Mouse (Mus musculus) erythroblast, embryonic 14.5 days (primary cell): ENCODE data around the gene Apeh. TPM values are rescaled to one million over a fixed set of nuclear protein-coding genes. Genes with fewer than 3 reads are reported as not detected.

Experiments used
- H3K27me3 ChIP-seq: 2 replicates; pipeline ENCODE4 v1.6.1; 2012; ENCODE audit warnings: inconsistent platforms; ENCODE audit not compliant: control insufficient read depth
- H3K36me3 ChIP-seq: 2 replicates; pipeline ENCODE4 v1.6.1; 2012; ENCODE audit warnings: mild to moderate bottlenecking, inconsistent platforms; ENCODE audit not compliant: control insufficient read depth
- H3K4me1 ChIP-seq: 2 replicates; pipeline ENCODE4 v1.6.1; 2012; ENCODE audit warnings: inconsistent platforms; ENCODE audit not compliant: control insufficient read depth
- H3K4me3 ChIP-seq: replicated peaks from 2 replicates; pipeline ENCODE3; 2012; ENCODE audit warnings: moderate library complexity, mild to moderate bottlenecking, inconsistent platforms
- H3K9me3 ChIP-seq: 2 replicates; pipeline ENCODE4 v1.6.1; 2012; ENCODE audit warnings: low read length, inconsistent platforms, mixed read lengths; ENCODE audit not compliant: control insufficient read depth
- GATA1 ChIP-seq: IDR thresholded peaks from 2 replicates; pipeline ENCODE4 v1.6.1; 2012; ENCODE audit warnings: low read length, inconsistent platforms, mixed read lengths
- TAL1 ChIP-seq: IDR thresholded peaks from 3 replicates; pipeline ENCODE4 v1.6.1; 2012; ENCODE audit warnings: low read length, inconsistent platforms, mixed read lengths
- polyA plus RNA-seq: library from polyadenylated mRNA; stranded (reverse); fragments of >175 nt; gene quantifications from 2 replicates; pipeline ENCODE4 v1.2.3, GENCODE M21; 2012

The Apeh gene
- polyA plus RNA-seq, 1 experiment = 47.5 TPM

GRCm38 (mm10) chr9:108049561-108050251 lies 44.7 kb downstream of the Apeh start:
- peak overlapping the region; percentile 73 for H3K4me3 ChIP-seq
- peaks cover 89% of the 10 kb centered on the region for H3K4me1 ChIP-seq
- TF ChIP-seq TAL1 (no peak), GATA1 (no peak)
- no peaks in the 10 kb centered on the region for H3K27me3 ChIP-seq
- H3K36me3 ChIP-seq = peaks cover 86% of the 10 kb centered on the region
- H3K9me3 ChIP-seq = no peaks in the 10 kb centered on the region

- TF ChIP-seq TAL1 (no peak), GATA1 (no peak)
- Histone ChIP-seq H3K4me1 (peaks cover 85% of the 10 kb centered on the region), H3K36me3 (peaks cover 84% of the 10 kb centered on the region), H3K9me3 (no peaks in the 10 kb centered on the region), H3K4me3 (peak within 1 kb of the TSS; percentile 73), H3K27me3 (no peaks in the 10 kb centered on the region)
Measured at GRCm38 (mm10) chr9:108049016-108049455, 45.4 kb downstream of the Apeh start, which contains the start of gene Gmppb. Gene Gmppb, plus strand, starts transcription at chr9:108049242.

GRCm38 (mm10) chr9:108048566-108048955 lies 45.8 kb downstream of the Apeh start:
- Histone ChIP-seq H3K27me3 (no peaks in the 10 kb centered on the region), H3K4me1 (peaks cover 81% of the 10 kb centered on the region), H3K4me3 (peak overlapping the region; percentile 73), H3K36me3 (peaks cover 84% of the 10 kb centered on the region), H3K9me3 (no peaks in the 10 kb centered on the region)
- no peak for TF ChIP-seq GATA1
- TF ChIP-seq TAL1 = no peak

GRCm38 (mm10) chr9:108047601-108048565 lies 46.5 kb downstream of the Apeh start:
- peaks cover 84% of the 10 kb centered on the region for H3K36me3 ChIP-seq
- no peaks in the 10 kb centered on the region for H3K27me3 ChIP-seq
- peak overlapping the region; percentile 73 for H3K4me3 ChIP-seq
- peaks cover 74% of the 10 kb centered on the region for H3K4me1 ChIP-seq
- H3K9me3 ChIP-seq = no peaks in the 10 kb centered on the region
- no peak for TF ChIP-seq TAL1
- peak; percentile 84 for TF ChIP-seq GATA1

GRCm38 (mm10) chr9:108046582-108046981 lies 47.8 kb downstream of the Apeh start:
- Histone ChIP-seq H3K36me3 (peaks cover 84% of the 10 kb centered on the region), H3K4me3 (no peak overlapping the region)

GRCm38 (mm10) chr9:108044751-108045492 lies 49.5 kb downstream of the Apeh start:
- H3K36me3 ChIP-seq = peaks cover 83% of the 10 kb centered on the region
- TF ChIP-seq GATA1 = no peak
- TF ChIP-seq TAL1 = no peak
- H3K27me3 ChIP-seq = no peaks in the 10 kb centered on the region
- H3K4me1 ChIP-seq = peaks cover 46% of the 10 kb centered on the region
- H3K9me3 ChIP-seq = no peaks in the 10 kb centered on the region
- H3K4me3 ChIP-seq = no peak overlapping the region

More at GRCm38 (mm10) chr9:108046582-108046981, 47.8 kb downstream of the Apeh start:
- H3K27me3 ChIP-seq = no peaks in the 10 kb centered on the region
- no peaks in the 10 kb centered on the region for H3K9me3 ChIP-seq
- TF ChIP-seq GATA1 (no peak), TAL1 (no peak)
- H3K4me1 ChIP-seq = peaks cover 61% of the 10 kb centered on the region

Other genes starting within 250 kb of the Apeh start
- gene Rbm6, start 221.4 kb downstream of the Apeh start, polyA plus RNA-seq = 2.5 and 2.9 TPM in 2 replicates
- gene Mon1a, start 206.5 kb downstream of the Apeh start, polyA plus RNA-seq = 0.77 and 0.89 TPM in 2 replicates
- 0.01 and 0.02 TPM in 2 replicates for gene Mst1r, start 187.7 kb downstream of the Apeh start, polyA plus RNA-seq
- not detected in 2 replicates for gene Actl11, start 166.1 kb downstream of the Apeh start, polyA plus RNA-seq
- 0.01 TPM in 1 of 2 replicates, not detected in the other for gene Camkv, start 158.9 kb downstream of the Apeh start, polyA plus RNA-seq
- 0.72 and 0.97 TPM in 2 replicates for gene Traip, start 144.5 kb downstream of the Apeh start, polyA plus RNA-seq
- 14.4 and 22.3 TPM in 2 replicates for gene Uba7, start 119.1 kb downstream of the Apeh start, polyA plus RNA-seq
- 0.06 and 0.13 TPM in 2 replicates for gene Gm20661, start 111.5 kb downstream of the Apeh start, polyA plus RNA-seq
- 15.9 and 16.0 TPM in 2 replicates for gene Inka1, start 108.7 kb downstream of the Apeh start, polyA plus RNA-seq
- 0.24 and 0.25 TPM in 2 replicates for gene Cdhr4, start 102.1 kb downstream of the Apeh start, polyA plus RNA-seq
- gene Gm20662, start 98.3 kb downstream of the Apeh start, polyA plus RNA-seq = not detected in 2 replicates
- 18.1 and 20.8 TPM in 2 replicates for gene Ip6k1, start 92.1 kb downstream of the Apeh start, polyA plus RNA-seq
- gene Gmppb, start 45.4 kb downstream of the Apeh start, polyA plus RNA-seq = 0.32 and 0.61 TPM in 2 replicates
- 0.01 and 0.08 TPM in 2 replicates for gene Amigo3, start 41.4 kb downstream of the Apeh start, polyA plus RNA-seq
- gene Mst1, start 14.2 kb downstream of the Apeh start, polyA plus RNA-seq = 2.4 and 2.6 TPM in 2 replicates
- 107 and 276 TPM in 2 replicates for gene Rnf123, start 11.3 kb downstream of the Apeh start, polyA plus RNA-seq
- gene Bsn, start 95.8 kb upstream of the Apeh start, polyA plus RNA-seq = 0.03 and 0.07 TPM in 2 replicates
- 0.67 and 0.75 TPM in 2 replicates for gene Dag1, start 169.4 kb upstream of the Apeh start, polyA plus RNA-seq
- not detected in 2 replicates for gene Nicn1, start 195.8 kb upstream of the Apeh start, polyA plus RNA-seq
- not detected in 2 replicates for gene Amt, start 202.2 kb upstream of the Apeh start, polyA plus RNA-seq
- 12.9 and 13.9 TPM in 2 replicates for gene Rhoa, start 211.5 kb upstream of the Apeh start, polyA plus RNA-seq
- gene Tcta, start 211.6 kb upstream of the Apeh start, polyA plus RNA-seq = 0.16 TPM in 2 replicates
- 533 and 609 TPM in 2 replicates for gene Gpx1, start 244.3 kb upstream of the Apeh start, polyA plus RNA-seq